Mouse (Mus musculus) right cerebral cortex, postnatal 10 days (tissue): ENCODE data around the gene Hsf2bp.
A peak's percentile ranks its signal among the peaks of the same experiment; 100 is the strongest.

Source experiments
- DNase-seq, 2 experiments: peaks; one replicate each; pipeline ENCODE4 v3.0.0; 2021; ENCODE audit warnings: low spot score in 2 of 2

Hsf2bp gene

GRCm38 (mm10) chr17:32035609-32036508, at the start of gene Hsf2bp, which contains the start of gene Rrp1b:
Hsf2bp (minus strand) TSS chr17:32036349.
Rrp1b (plus strand) TSS chr17:32036100.
- DNase-seq: peak; percentile 85 to 87

GRCm38 (mm10) chr17:32083351-32083750, 47.2 kb upstream of the Hsf2bp start:
- DNase-seq: no peak

- peak; percentile 47 to 64 for DNase-seq
These were observed 39.0 kb upstream of the Hsf2bp start for GRCm38 (mm10) chr17:32075164-32075563.

- DNase-seq: no peak
These were observed 38.5 kb upstream of the Hsf2bp start for GRCm38 (mm10) chr17:32074658-32075057.

GRCm38 (mm10) chr17:32073359-32073758, 37.2 kb upstream of the Hsf2bp start:
- DNase-seq: peak; percentile 67 to 76

- no peak for DNase-seq
These were observed 32.7 kb upstream of the Hsf2bp start for GRCm38 (mm10) chr17:32068810-32069209.

GRCm38 (mm10) chr17:32068381-32068780, 32.2 kb upstream of the Hsf2bp start:
- no peak for DNase-seq

GRCm38 (mm10) chr17:32067541-32067940, 31.4 kb upstream of the Hsf2bp start:
- no peak for DNase-seq

- peak; percentile 47 for DNase-seq
These were observed 28.6 kb upstream of the Hsf2bp start for GRCm38 (mm10) chr17:32064762-32065161.

GRCm38 (mm10) chr17:32063654-32064053, 27.5 kb upstream of the Hsf2bp start:
- no peak for DNase-seq

- no peak for DNase-seq
These were observed 25.1 kb upstream of the Hsf2bp start for GRCm38 (mm10) chr17:32061219-32061618.

GRCm38 (mm10) chr17:32059084-32059483, 22.9 kb upstream of the Hsf2bp start:
- DNase-seq: no peak

GRCm38 (mm10) chr17:32057843-32058242, 21.7 kb upstream of the Hsf2bp start:
- no peak for DNase-seq

- no peak for DNase-seq
These were observed 17.5 kb upstream of the Hsf2bp start for GRCm38 (mm10) chr17:32053677-32054076.

- DNase-seq: peak; percentile 69 to 74
These were observed 16.3 kb upstream of the Hsf2bp start for GRCm38 (mm10) chr17:32052237-32053080.

GRCm38 (mm10) chr17:32050609-32051008, 14.5 kb upstream of the Hsf2bp start:
- DNase-seq: no peak

- no peak for DNase-seq
These were observed 13.8 kb upstream of the Hsf2bp start for GRCm38 (mm10) chr17:32049914-32050313.

- DNase-seq: no peak
These were observed 12.2 kb upstream of the Hsf2bp start for GRCm38 (mm10) chr17:32048351-32048750.

- no peak for DNase-seq
These were observed 10.4 kb upstream of the Hsf2bp start for GRCm38 (mm10) chr17:32046541-32046940.

GRCm38 (mm10) chr17:32040263-32040662, 4.1 kb upstream of the Hsf2bp start:
- DNase-seq: no peak

GRCm38 (mm10) chr17:32036509-32037438, 625 bp upstream of the Hsf2bp start:
- DNase-seq: no peak
